Mouse (Mus musculus): ENCODE measurements at regions not wholly inside any gene's neighbourhood (a gene's known extent, or its start where the extent isn't known, plus 50 kb on each side); places are given as distances from the start of the nearest gene placed in this dataset.
A peak's percentile ranks its signal among the peaks of the same experiment; 100 is the strongest.
"Not testable (repeated sequence)": the region's sequence is repeated elsewhere in the genome, so short reads cannot be mapped to it uniquely, and the experiment has no call there.

- no peak overlapping the region for H3K27ac ChIP-seq (ENCODE audit: low read depth)
- DNase-seq (ENCODE audit: low spot score) (no peak), ATAC-seq (ENCODE audit: insufficient read depth, low read depth) (no peak)
- H3K27me3 ChIP-seq (ENCODE audit: control insufficient read depth, insufficient read depth, low read length): no peaks in the 10 kb centered on the region
- no peaks in the 10 kb centered on the region for H3K36me3 ChIP-seq (replicated peaks; ENCODE audit: control insufficient read depth, insufficient read depth, low read length)
- WGBS: 76% methylated on average over 1 of the region's 1 CpGs
- H3K4me2 ChIP-seq (ENCODE audit: low read depth, low read length): no peak overlapping the region
- no peak overlapping the region for H3K4me3 ChIP-seq (ENCODE audit: low read depth, low read length)
- no peaks in the 10 kb centered on the region for H3K9me3 ChIP-seq (replicated peaks; ENCODE audit: control insufficient read depth, low read length)
- no peak overlapping the region for H3K9ac ChIP-seq (replicated peaks; ENCODE audit: low read depth, low read length)
- TF ChIP-seq CTCF (IDR thresholded peaks at IDR 0.05; ENCODE audit: low read depth) (no peak), EP300 (IDR thresholded peaks at IDR 0.05; ENCODE audit: low read depth) (no peak)
- no peaks in the 10 kb centered on the region for H3K4me1 ChIP-seq (ENCODE audit: control insufficient read depth, insufficient read depth)
These were observed 201.9 kb upstream of the Sesn3 start for GRCm38 (mm10) chr9:14072950-14073349.

GRCm38 (mm10) chr9:14074273-14074672 is 200.6 kb upstream of the Sesn3 start:
- WGBS: 50% methylated on average over 6 of the region's 6 CpGs
- Histone ChIP-seq H3K36me3 (replicated peaks; ENCODE audit: control insufficient read depth, insufficient read depth, low read length) (no peaks in the 10 kb centered on the region), H3K27me3 (ENCODE audit: control insufficient read depth, insufficient read depth, low read length) (no peaks in the 10 kb centered on the region), H3K27ac (ENCODE audit: low read depth) (no peak overlapping the region), H3K4me3 (ENCODE audit: low read depth, low read length) (no peak overlapping the region), H3K4me2 (ENCODE audit: low read depth, low read length) (no peak overlapping the region), H3K9me3 (replicated peaks; ENCODE audit: control insufficient read depth, low read length) (no peaks in the 10 kb centered on the region), H3K9ac (replicated peaks; ENCODE audit: low read depth, low read length) (no peak overlapping the region), H3K4me1 (ENCODE audit: control insufficient read depth, insufficient read depth) (no peaks in the 10 kb centered on the region)
- TF ChIP-seq CTCF (IDR thresholded peaks at IDR 0.05; ENCODE audit: low read depth) (no peak), EP300 (IDR thresholded peaks at IDR 0.05; ENCODE audit: low read depth) (no peak)
- no peak for DNase-seq (ENCODE audit: low spot score)
- no peak for ATAC-seq (ENCODE audit: insufficient read depth, low read depth)

- H3K27me3 ChIP-seq (ENCODE audit: control insufficient read depth, insufficient read depth, low read length); ATAC-seq (ENCODE audit: insufficient read depth, low read depth); H3K4me2 ChIP-seq (ENCODE audit: low read depth, low read length); H3K36me3 ChIP-seq (replicated peaks; ENCODE audit: control insufficient read depth, insufficient read depth, low read length); H3K9ac ChIP-seq (replicated peaks; ENCODE audit: low read depth, low read length); H3K4me3 ChIP-seq (ENCODE audit: low read depth, low read length); DNase-seq (ENCODE audit: low spot score); H3K9me3 ChIP-seq (replicated peaks; ENCODE audit: control insufficient read depth, low read length); H3K27ac ChIP-seq (ENCODE audit: low read depth); H3K4me1 ChIP-seq (ENCODE audit: control insufficient read depth, insufficient read depth): not testable (repeated sequence)
These were observed 200.0 kb upstream of the Sesn3 start for GRCm38 (mm10) chr9:14074866-14075265.

- Histone ChIP-seq H3K36me3 (replicated peaks; ENCODE audit: control insufficient read depth, insufficient read depth, low read length) (no peaks in the 10 kb centered on the region), H3K27me3 (ENCODE audit: control insufficient read depth, insufficient read depth, low read length) (no peaks in the 10 kb centered on the region), H3K4me1 (ENCODE audit: control insufficient read depth, insufficient read depth) (no peaks in the 10 kb centered on the region), H3K9ac (replicated peaks; ENCODE audit: low read depth, low read length) (no peak overlapping the region), H3K4me2 (ENCODE audit: low read depth, low read length) (no peak overlapping the region), H3K27ac (ENCODE audit: low read depth) (no peak overlapping the region), H3K4me3 (ENCODE audit: low read depth, low read length) (no peak overlapping the region), H3K9me3 (replicated peaks; ENCODE audit: control insufficient read depth, low read length) (no peaks in the 10 kb centered on the region)
- WGBS: 10% methylated on average over 4 of the region's 4 CpGs
- TF ChIP-seq CTCF (IDR thresholded peaks at IDR 0.05; ENCODE audit: low read depth): peak; percentile 37
- TF ChIP-seq EP300 (IDR thresholded peaks at IDR 0.05; ENCODE audit: low read depth): no peak
- DNase-seq (ENCODE audit: low spot score) (peak; percentile 81), ATAC-seq (ENCODE audit: insufficient read depth, low read depth) (peak; percentile 92)
These were observed 199.4 kb upstream of the Sesn3 start for GRCm38 (mm10) chr9:14075452-14075851.

GRCm38 (mm10) chr9:14075868-14076267 is 199.0 kb upstream of the Sesn3 start:
- Histone ChIP-seq H3K9ac (replicated peaks; ENCODE audit: low read depth, low read length) (no peak overlapping the region), H3K4me2 (ENCODE audit: low read depth, low read length) (no peak overlapping the region), H3K4me1 (ENCODE audit: control insufficient read depth, insufficient read depth) (no peaks in the 10 kb centered on the region), H3K4me3 (ENCODE audit: low read depth, low read length) (no peak overlapping the region), H3K27ac (ENCODE audit: low read depth) (no peak overlapping the region), H3K27me3 (ENCODE audit: control insufficient read depth, insufficient read depth, low read length) (no peaks in the 10 kb centered on the region), H3K36me3 (replicated peaks; ENCODE audit: control insufficient read depth, insufficient read depth, low read length) (no peaks in the 10 kb centered on the region), H3K9me3 (replicated peaks; ENCODE audit: control insufficient read depth, low read length) (no peaks in the 10 kb centered on the region)
- WGBS: 81% methylated on average over 1 of the region's 1 CpGs
- ATAC-seq (ENCODE audit: insufficient read depth, low read depth): no peak
- TF ChIP-seq CTCF (IDR thresholded peaks at IDR 0.05; ENCODE audit: low read depth): no peak
- no peak for TF ChIP-seq EP300 (IDR thresholded peaks at IDR 0.05; ENCODE audit: low read depth)
- DNase-seq (ENCODE audit: low spot score): no peak

GRCm38 (mm10) chr9:14076728-14077127 is 198.1 kb upstream of the Sesn3 start:
- no peak overlapping the region for H3K4me3 ChIP-seq (ENCODE audit: low read depth, low read length)
- H3K36me3 ChIP-seq (replicated peaks; ENCODE audit: control insufficient read depth, insufficient read depth, low read length): no peaks in the 10 kb centered on the region
- no peak for ATAC-seq (ENCODE audit: insufficient read depth, low read depth)
- H3K4me2 ChIP-seq (ENCODE audit: low read depth, low read length): no peak overlapping the region
- H3K27me3 ChIP-seq (ENCODE audit: control insufficient read depth, insufficient read depth, low read length): no peaks in the 10 kb centered on the region
- H3K9ac ChIP-seq (replicated peaks; ENCODE audit: low read depth, low read length): no peak overlapping the region
- no peak for TF ChIP-seq CTCF (IDR thresholded peaks at IDR 0.05; ENCODE audit: low read depth)
- TF ChIP-seq EP300 (IDR thresholded peaks at IDR 0.05; ENCODE audit: low read depth): no peak
- WGBS: 54% methylated on average over 5 of the region's 5 CpGs
- no peak for DNase-seq (ENCODE audit: low spot score)
- no peak overlapping the region for H3K27ac ChIP-seq (ENCODE audit: low read depth)
- no peaks in the 10 kb centered on the region for H3K9me3 ChIP-seq (replicated peaks; ENCODE audit: control insufficient read depth, low read length)
- no peaks in the 10 kb centered on the region for H3K4me1 ChIP-seq (ENCODE audit: control insufficient read depth, insufficient read depth)
